Mouse (Mus musculus): ENCODE data around the gene Krtap16-3.

Gene Krtap16-3

GRCm38 (mm10) chr16:88962773-88963172, at the start of gene Krtap16-3:
Gene Krtap16-3, minus strand, starts transcription at chr16:88962873.
- no peak for DNase-seq (ENCODE audit: low spot score in 2 of 2)

GRCm38 (mm10) chr16:89010659-89011058, 48.0 kb upstream of the Krtap16-3 start, which contains the start of gene Krtap22-2:
Gene Krtap22-2, minus strand, starts transcription at chr16:89010759.
- no peak for DNase-seq (ENCODE audit: low spot score in 2 of 2)

GRCm38 (mm10) chr16:88941106-88941505, 21.6 kb downstream of the Krtap16-3 start:
- DNase-seq (ENCODE audit: low spot score in 2 of 2): peak in 1 of 2 experiments; percentile 16

- no peak for DNase-seq (ENCODE audit: low spot score in 2 of 2)
These were observed 24.4 kb downstream of the Krtap16-3 start for GRCm38 (mm10) chr16:88938252-88938651.

GRCm38 (mm10) chr16:88932165-88932564, 30.5 kb downstream of the Krtap16-3 start, which contains the start of gene Krtap19-9b:
Gene Krtap19-9b, minus strand, starts transcription at chr16:88932265.
- no peak for DNase-seq (ENCODE audit: low spot score in 2 of 2)
